Mouse (Mus musculus) liver, adult 2 months (tissue): ENCODE results near the gene Vhl. TPM values are rescaled to one million over a fixed set of nuclear protein-coding genes. Genes with fewer than 3 reads are reported as not detected.

Source experiments
- DNase-seq: peaks from one replicate; pipeline ENCODE4 v3.0.0-alpha.2; 2011; ENCODE audit warnings: low read depth, low spot score; ENCODE audit errors: extremely low read depth
- H3K27ac ChIP-seq: fragments of 200-500 bp; replicated peaks from 2 replicates; pipeline ENCODE4 v1.5.1; 2012; ENCODE audit warnings: low read depth, mild to moderate bottlenecking, control low read depth, inconsistent platforms, low read length; ENCODE audit not compliant: insufficient read depth
- H3K27me3 ChIP-seq: fragments of 200-500 bp; 2 replicates; pipeline ENCODE4 v1.6.1; 2012; ENCODE audit warnings: mild to moderate bottlenecking, moderate library complexity, low read length, inconsistent platforms; ENCODE audit not compliant: control insufficient read depth, insufficient read depth
- H3K36me3 ChIP-seq: fragments of 200-500 bp; 2 replicates; pipeline ENCODE4 v1.6.1; 2012; ENCODE audit warnings: low read length, inconsistent platforms; ENCODE audit not compliant: control insufficient read depth, insufficient read depth
- H3K4me1 ChIP-seq: fragments of 200-500 bp; 2 replicates; pipeline ENCODE4 v1.6.1; 2011; ENCODE audit warnings: low read length; ENCODE audit not compliant: control insufficient read depth, insufficient read depth
- H3K4me3 ChIP-seq: fragments of 200-500 bp; 2 replicates; pipeline ENCODE4 v1.5.1; 2011; ENCODE audit warnings: low read depth, mild to moderate bottlenecking, control low read depth, low read length, moderate library complexity; ENCODE audit not compliant: insufficient read depth
- H3K79me2 ChIP-seq: fragments of 200-500 bp; 2 replicates; pipeline ENCODE4 v1.6.1; 2012; ENCODE audit warnings: inconsistent platforms, mild to moderate bottlenecking, low read length, moderate library complexity; ENCODE audit not compliant: control insufficient read depth, insufficient read depth
- H3K9ac ChIP-seq: fragments of 200-500 bp; 2 replicates; pipeline ENCODE4 v1.6.1; 2012; ENCODE audit warnings: low read depth, mild to moderate bottlenecking, control low read depth, inconsistent platforms, low read length
- CTCF ChIP-seq: fragments of 200-500 bp; IDR thresholded peaks from 2 replicates; pipeline ENCODE4 v1.5.1; 2011; ENCODE audit warnings: low read depth, low read length, control low read depth
- POLR2A ChIP-seq: fragments of 200-500 bp; IDR thresholded peaks from 2 replicates; pipeline ENCODE4 v1.6.1; 2011; ENCODE audit warnings: low read length, control low read depth; ENCODE audit not compliant: insufficient read depth; ENCODE audit errors: extremely low read depth
- WGBS: fragments of 180-500 bp; shearing (Covaris S2); methylation state at CpG from one replicate; pipeline ENCODE4 v1.1.7; 2018; 5-methylcytosine and 5-hydroxymethylcytosine counted together
- polyA plus RNA-seq: library from polyadenylated mRNA; depleted of rRNA; stranded (reverse); fragments of >200 nt; gene quantifications from 2 replicates; pipeline ENCODE4 v1.2.3, GENCODE M21; 2012
- total RNA-seq: library from RNA; depleted of rRNA; stranded (reverse); fragments of >200 nt; gene quantifications from 2 replicates; pipeline ENCODE4 v1.2.3, GENCODE M21; 2014

The Vhl gene
- total and polyA plus RNA-seq, 2 experiments, result 7.2 to 12.1 TPM

DNA sequence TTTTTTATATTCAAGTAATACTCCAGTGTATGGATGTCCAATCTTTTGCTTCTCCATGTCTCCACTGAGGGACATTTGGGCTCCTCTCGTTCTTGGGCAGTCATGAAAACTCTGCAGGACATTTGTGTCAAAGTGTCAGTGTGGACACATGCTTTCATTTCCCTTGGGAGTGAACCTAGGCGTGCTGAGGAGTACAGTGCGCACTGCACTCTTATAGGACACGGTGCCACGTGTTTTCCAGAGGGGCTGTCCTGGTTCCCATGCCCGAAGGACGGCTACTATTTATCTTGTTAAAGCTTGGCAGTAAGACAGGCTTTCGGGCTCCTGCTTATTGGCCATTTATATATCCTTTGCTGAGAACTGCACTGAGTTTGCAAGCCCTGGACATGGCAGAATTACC is 18.8 kb downstream of the Vhl start:
- 35% methylated on average over 8 of the region's 8 CpGs for WGBS
- peak; percentile 81 for DNase-seq
- H3K79me2 ChIP-seq, result peaks cover 46% of the 10 kb centered on the region; the same call in 1 of the 2 replicates

DNA sequence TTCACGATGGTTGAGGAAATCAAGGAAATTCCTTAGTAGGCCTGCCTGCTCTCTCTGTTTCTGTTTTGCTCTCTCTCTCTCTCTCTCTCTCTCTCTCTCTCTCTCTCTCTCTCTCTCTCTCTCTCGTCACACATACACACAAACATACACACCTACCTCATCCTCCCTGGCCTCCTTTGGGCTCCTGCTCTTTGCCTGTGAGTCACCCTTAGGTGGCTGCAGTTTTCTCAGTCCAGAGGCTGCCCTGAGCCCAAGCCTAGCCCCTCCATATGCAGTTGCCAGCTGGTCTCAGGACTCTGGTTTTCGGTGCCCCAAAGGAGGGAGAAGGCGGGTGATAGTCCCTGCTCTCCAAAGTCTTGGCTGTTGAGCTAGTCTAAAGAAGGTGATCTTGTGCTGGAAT is 19.3 kb downstream of the Vhl start:
- Histone ChIP-seq H3K79me2 (peaks cover 46% of the 10 kb centered on the region; the same call in 1 of the 2 replicates), H3K27ac (peak overlapping the region; percentile 52), H3K4me1 (peaks cover 42% of the 10 kb centered on the region), H3K4me3 (no peak overlapping the region), H3K36me3 (peaks cover 4% of the 10 kb centered on the region; the same call in 1 of the 2 replicates), H3K9ac (peak overlapping the region; percentile 9; the same call in 1 of the 2 replicates), H3K27me3 (no peaks in the 10 kb centered on the region)
- TF ChIP-seq POLR2A (no peak), CTCF (no peak)
- 58% methylated on average over 4 of the region's 4 CpGs for WGBS
- no peak for DNase-seq

More for the DNA sequence above, 18.8 kb downstream of the Vhl start:
- TF ChIP-seq CTCF (no peak), POLR2A (no peak)
- Histone ChIP-seq H3K36me3 (0 out of 2 replicates have a peak, but pooled peaks cover 1% of the 10 kb centered on the region), H3K9ac (no peak overlapping the region), H3K27ac (peak overlapping the region; percentile 52), H3K27me3 (no peaks in the 10 kb centered on the region), H3K4me1 (peaks cover 42% of the 10 kb centered on the region), H3K4me3 (no peak overlapping the region)

DNA sequence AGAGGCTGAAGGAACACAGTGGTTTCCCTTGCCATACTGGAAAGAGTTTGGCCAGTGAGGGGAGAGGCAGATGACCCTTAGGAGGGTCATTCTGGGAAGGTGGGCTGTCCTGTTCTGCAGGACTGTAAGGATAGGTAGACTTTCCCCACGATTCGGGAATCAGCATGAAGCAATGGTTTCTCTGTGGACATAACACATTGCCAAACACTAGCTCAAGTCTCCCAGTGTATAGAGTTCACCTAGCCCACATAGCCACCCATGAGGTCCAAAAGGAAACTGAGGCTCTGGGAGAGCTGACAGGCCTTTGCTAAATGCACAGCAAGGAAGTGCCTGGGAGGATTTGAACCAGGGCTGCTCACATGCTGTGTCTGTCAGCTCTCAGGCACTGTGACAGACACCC is 20.2 kb downstream of the Vhl start:
- DNase-seq, result peak; percentile 51
- H3K4me1 ChIP-seq, result peaks cover 49% of the 10 kb centered on the region
- H3K27me3 ChIP-seq, result no peaks in the 10 kb centered on the region
- no peak for TF ChIP-seq POLR2A
- no peak for TF ChIP-seq CTCF
- H3K27ac ChIP-seq, result peak overlapping the region; percentile 45
- peaks cover 10% of the 10 kb centered on the region; the same call in 1 of the 2 replicates for H3K36me3 ChIP-seq
- H3K79me2 ChIP-seq, result peaks cover 46% of the 10 kb centered on the region; the same call in 1 of the 2 replicates
- WGBS, result 14% methylated on average over 2 of the region's 2 CpGs
- no peak overlapping the region for H3K9ac ChIP-seq
- no peak overlapping the region for H3K4me3 ChIP-seq

DNA sequence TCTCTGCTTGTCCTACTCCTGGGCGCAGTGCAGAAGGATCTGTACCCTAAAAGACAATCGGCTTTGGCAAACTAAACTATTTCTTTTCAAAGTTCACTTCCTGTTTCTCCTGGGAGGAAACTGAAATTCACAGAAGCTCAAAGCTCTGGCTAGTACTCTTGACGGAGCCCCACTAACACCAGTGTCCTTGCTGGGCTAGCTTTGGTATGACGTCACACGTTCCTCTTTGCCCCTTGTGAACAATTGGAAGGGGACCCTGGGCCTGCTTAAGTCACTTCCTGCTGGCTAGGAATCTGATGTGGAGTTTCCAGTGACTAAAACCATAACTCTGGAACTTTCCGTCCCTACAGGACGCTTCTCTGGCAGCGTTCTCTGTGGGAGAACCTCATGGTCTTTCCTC is 21.0 kb downstream of the Vhl start:
- peaks cover 48% of the 10 kb centered on the region for H3K4me1 ChIP-seq
- TF ChIP-seq CTCF (no peak), POLR2A (no peak)
- H3K79me2 ChIP-seq, result peaks cover 41% of the 10 kb centered on the region; the same call in 1 of the 2 replicates
- no peak overlapping the region; the same call in 1 of the 2 replicates for H3K9ac ChIP-seq
- WGBS, result 35% methylated on average over 8 of the region's 8 CpGs
- no peak overlapping the region for H3K4me3 ChIP-seq
- H3K27ac ChIP-seq, result peak overlapping the region; percentile 45
- H3K36me3 ChIP-seq, result peaks cover 10% of the 10 kb centered on the region; the same call in 1 of the 2 replicates
- DNase-seq, result peak; percentile 65
- H3K27me3 ChIP-seq, result no peaks in the 10 kb centered on the region

DNA sequence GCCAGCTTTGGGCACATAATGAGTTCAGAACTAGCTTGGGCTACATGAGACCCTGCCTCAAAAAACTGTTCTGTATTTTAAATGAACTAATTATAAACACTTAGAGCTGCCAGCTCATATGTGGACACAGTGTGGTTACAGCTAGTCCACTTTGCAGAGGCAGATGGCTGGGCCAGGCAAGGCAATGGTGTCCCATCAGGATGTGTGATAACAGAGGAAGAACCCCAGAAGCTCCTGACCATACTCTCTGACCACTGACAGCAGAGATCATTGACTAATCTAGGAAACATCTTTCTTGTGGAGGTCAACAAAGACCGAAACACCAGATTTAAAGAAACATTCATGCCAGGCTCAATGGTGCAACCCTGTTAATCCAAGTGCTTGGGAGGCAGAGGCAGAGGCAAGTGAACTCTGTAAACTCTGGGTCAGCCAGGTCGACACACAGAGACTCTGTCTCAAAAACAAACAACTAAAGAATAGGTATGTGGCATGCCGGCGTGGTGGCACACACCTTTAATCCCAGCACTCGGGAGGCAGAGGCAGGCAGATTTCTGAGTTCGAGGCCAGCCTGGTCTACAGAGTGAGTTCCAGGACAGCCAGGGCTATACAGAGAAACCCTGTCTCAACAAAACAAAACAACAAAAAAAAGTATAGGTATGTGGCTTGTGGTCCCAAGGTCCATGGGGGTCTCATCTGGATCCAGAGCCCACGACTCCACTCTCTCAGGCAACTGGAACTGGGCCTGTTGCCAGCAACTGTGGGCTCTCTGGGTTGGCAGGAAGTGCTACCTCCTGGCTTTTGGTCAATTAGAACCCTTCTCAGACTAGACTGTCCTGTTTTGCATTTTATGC is 25.8 kb downstream of the Vhl start:
- 29% methylated on average over 7 of the region's 7 CpGs for WGBS
- peak; percentile 94 for DNase-seq
- H3K4me1 ChIP-seq, result peaks cover 31% of the 10 kb centered on the region

More for the DNA sequence above, 25.8 kb downstream of the Vhl start:
- peaks cover 37% of the 10 kb centered on the region; the same call in 1 of the 2 replicates for H3K79me2 ChIP-seq
- TF ChIP-seq CTCF (no peak), POLR2A (no peak)
- peaks cover 12% of the 10 kb centered on the region; the same call in 1 of the 2 replicates for H3K36me3 ChIP-seq
- H3K27me3 ChIP-seq, result no peaks in the 10 kb centered on the region
- H3K9ac ChIP-seq, result no peak overlapping the region
- H3K4me3 ChIP-seq, result no peak overlapping the region
- H3K27ac ChIP-seq, result peak overlapping the region; percentile 69
